In genomic region chr13:97581380-97581779, GRCm38 (mm10) we compare ENCODE assay signal across 18 mouse cellular contexts.
A peak's percentile ranks its signal among the peaks of the same experiment; 100 is the strongest.
DNase-seq lines count a peak whose midpoint lies in the region; ATAC-seq and TF ChIP-seq lines count a peak whose summit lies in the region.
"Had no signal": no experiment of that assay in that cellular context is flagged by ENCODE, and none has a peak within 500 bp of the region (broad histone marks: within the 10 kb centered on the region; RNA-seq: fewer than 3 reads in every experiment).

No protein-coding gene starts in this region.

- no peaks in the 10 kb centered on the region; the same call in 1 of the 2 replicates for H3K27me3 ChIP-seq in hindbrain, embryonic 10.5 days (ENCODE audit: insufficient read depth, poor library complexity, severe bottlenecking)
- H3K27me3 ChIP-seq in hindbrain, embryonic 11.5 days (ENCODE audit: control insufficient read depth, insufficient read depth, low read length) = no peaks in the 10 kb centered on the region
- H3K27me3 ChIP-seq in midbrain, embryonic 10.5 days (ENCODE audit: low read depth, poor library complexity, severe bottlenecking) = 0 out of 2 replicates have a peak, but pooled peaks cover 8% of the 10 kb centered on the region
- no peaks in the 10 kb centered on the region for H3K27me3 ChIP-seq in midbrain, postnatal 0 days (ENCODE audit: insufficient read depth, low read length)
- no peaks in the 10 kb centered on the region for H3K27me3 ChIP-seq in limb, embryonic 10.5 days (ENCODE audit: low read depth, poor library complexity, severe bottlenecking)
- H3K27me3 ChIP-seq: CH12.LX; forebrain, embryonic 13.5 days; hindbrain, embryonic 15.5 days had no signal

- ATAC-seq in hindbrain, embryonic 11.5 days (ENCODE audit: low FRiP score) = no peak
- ATAC-seq in midbrain, postnatal 0 days (ENCODE audit: low FRiP score) = no peak
- ATAC-seq: forebrain, embryonic 13.5 days; forebrain, postnatal 0 days had no signal

- no peak overlapping the region for H3K4me3 ChIP-seq in hindbrain, embryonic 10.5 days
- no peak overlapping the region for H3K4me3 ChIP-seq in hindbrain, embryonic 11.5 days (ENCODE audit: low read depth, low read length)
- H3K4me3 ChIP-seq in midbrain, embryonic 10.5 days = no peak overlapping the region
- no peak overlapping the region for H3K4me3 ChIP-seq in midbrain, postnatal 0 days (ENCODE audit: low read depth, low read length)
- no peak overlapping the region for H3K4me3 ChIP-seq in limb, embryonic 10.5 days
- H3K4me3 ChIP-seq: embryonic facial prominence, embryonic 10.5 days; forebrain, embryonic 13.5 days; heart, adult 2 months; hindbrain, embryonic 15.5 days had no signal

- TF ChIP-seq CTCF in midbrain, postnatal 0 days (IDR thresholded peaks at IDR 0.05) = no peak

- H3K27ac ChIP-seq in hindbrain, embryonic 10.5 days = peak overlapping the region; percentile 45; the same call in 1 of the 2 replicates
- H3K27ac ChIP-seq in hindbrain, embryonic 11.5 days (ENCODE audit: low read depth, low read length) = no peak overlapping the region
- 0 out of 2 replicates have a peak overlapping the region, but pooled peaks have one; percentile 19 for H3K27ac ChIP-seq in midbrain, embryonic 10.5 days (replicated peaks)
- H3K27ac ChIP-seq in midbrain, postnatal 0 days (ENCODE audit: low read depth, low read length) = no peak overlapping the region
- H3K27ac ChIP-seq in limb, embryonic 10.5 days = peak overlapping the region; percentile 73
- H3K27ac ChIP-seq: forebrain, embryonic 13.5 days; hindbrain, embryonic 15.5 days had no signal

- no peak overlapping the region for H3K9ac ChIP-seq in hindbrain, embryonic 11.5 days (ENCODE audit: low read depth, low read length)
- H3K9ac ChIP-seq in midbrain, postnatal 0 days (replicated peaks; ENCODE audit: low read length, poor library complexity, severe bottlenecking) = no peak overlapping the region
- H3K9ac ChIP-seq: forebrain, embryonic 13.5 days; forebrain, postnatal 0 days; hindbrain, embryonic 15.5 days had no signal

- DNase-seq in hindbrain, embryonic 10.5 days (ENCODE audit: low spot score) = no peak
- DNase-seq in hindbrain, embryonic 11.5 days (ENCODE audit: low spot score) = no peak
- DNase-seq in midbrain, embryonic 10.5 days (ENCODE audit: low spot score) = no peak
- no peak for DNase-seq in midbrain, postnatal 0 days (ENCODE audit: low spot score)
- DNase-seq in limb, embryonic 10.5 days (ENCODE audit: low spot score) = no peak
- DNase-seq in kidney, postnatal 10 days = no peak
- DNase-seq: adrenal gland, adult 8-10 months; adrenal gland, postnatal 36 days; cerebellum, adult 2 months; cerebellum, postnatal 10 days; forebrain, postnatal 0 days; gastrocnemius, postnatal 14 days; heart, adult 2 months; heart, postnatal 10 days had no signal

- no peaks in the 10 kb centered on the region for H3K36me3 ChIP-seq in hindbrain, embryonic 10.5 days
- no peaks in the 10 kb centered on the region for H3K36me3 ChIP-seq in hindbrain, embryonic 11.5 days (ENCODE audit: control insufficient read depth, insufficient read depth, low read length)
- H3K36me3 ChIP-seq in midbrain, embryonic 10.5 days = no peaks in the 10 kb centered on the region
- no peaks in the 10 kb centered on the region for H3K36me3 ChIP-seq in midbrain, postnatal 0 days (ENCODE audit: insufficient read depth, low read length)
- no peaks in the 10 kb centered on the region for H3K36me3 ChIP-seq in limb, embryonic 10.5 days
- H3K36me3 ChIP-seq: embryonic facial prominence, embryonic 10.5 days; hindbrain, embryonic 15.5 days had no signal

- WGBS in hindbrain, embryonic 10.5 days = 93% methylated on average over 4 of the region's 4 CpGs
- WGBS in hindbrain, embryonic 11.5 days = 88% methylated on average over 4 of the region's 4 CpGs
- 90% methylated on average over 4 of the region's 4 CpGs for WGBS in midbrain, embryonic 10.5 days
- WGBS in midbrain, postnatal 0 days = 89% methylated on average over 4 of the region's 4 CpGs
- 83% methylated on average over 4 of the region's 4 CpGs for WGBS in limb, embryonic 10.5 days

- no peaks in the 10 kb centered on the region for H3K9me3 ChIP-seq in hindbrain, embryonic 10.5 days
- no peaks in the 10 kb centered on the region for H3K9me3 ChIP-seq in hindbrain, embryonic 11.5 days (ENCODE audit: control insufficient read depth, low read length)
- H3K9me3 ChIP-seq in midbrain, embryonic 10.5 days (replicated peaks) = no peaks in the 10 kb centered on the region
- no peaks in the 10 kb centered on the region for H3K9me3 ChIP-seq in midbrain, postnatal 0 days (ENCODE audit: low read length)
- no peaks in the 10 kb centered on the region for H3K9me3 ChIP-seq in limb, embryonic 10.5 days (replicated peaks)
- H3K9me3 ChIP-seq: embryonic facial prominence, embryonic 10.5 days; forebrain, embryonic 13.5 days; hindbrain, embryonic 15.5 days had no signal

- peaks cover 35% of the 10 kb centered on the region for H3K4me1 ChIP-seq in hindbrain, embryonic 10.5 days (replicated peaks)
- no peaks in the 10 kb centered on the region for H3K4me1 ChIP-seq in hindbrain, embryonic 11.5 days (replicated peaks; ENCODE audit: control insufficient read depth, insufficient read depth, low read length)
- H3K4me1 ChIP-seq in midbrain, embryonic 10.5 days = peaks cover 36% of the 10 kb centered on the region
- no peaks in the 10 kb centered on the region for H3K4me1 ChIP-seq in midbrain, postnatal 0 days (ENCODE audit: insufficient read depth, low read length)
- H3K4me1 ChIP-seq in limb, embryonic 10.5 days = peaks cover 60% of the 10 kb centered on the region

- H3K4me2 ChIP-seq in hindbrain, embryonic 11.5 days (replicated peaks; ENCODE audit: low read depth, low read length) = no peak overlapping the region
- no peak overlapping the region for H3K4me2 ChIP-seq in midbrain, postnatal 0 days (ENCODE audit: low read depth, low read length, poor library complexity, severe bottlenecking)
- H3K4me2 ChIP-seq: forebrain, embryonic 13.5 days; hindbrain, embryonic 15.5 days had no signal

Comparison
In these comparisons a context has a peak if more than half of its experiments do, and no peak if none do; other contexts are left out.
1. H3K27ac ChIP-seq: peak in hindbrain, embryonic 10.5 days (single experiment), midbrain, embryonic 10.5 days (single experiment) and limb, embryonic 10.5 days (single experiment); none in hindbrain, embryonic 11.5 days (single experiment) and midbrain, postnatal 0 days (single experiment).